Mouse (Mus musculus) limb, embryonic 15.5 days (tissue): ENCODE measurements at regions not wholly inside any gene's neighbourhood (a gene's known extent, or its start where the extent isn't known, plus 50 kb on each side); places are given as distances from the start of the nearest gene placed in this dataset.
A peak's percentile ranks its signal among the peaks of the same experiment; 100 is the strongest.

ENCODE experiments used
- ATAC-seq: fragments of 200-750 bp; cut with Nextera tagmentation; 2 replicates; pipeline ENCODE4 v1.8.0; 2017; ENCODE audit warnings: low read depth, moderate TSS enrichment; ENCODE audit not compliant: insufficient number of reproducible peaks, low FRiP score, low TSS enrichment
- H3K27ac ChIP-seq: fragments of 300-500 bp; sonication (generic); 2 replicates; pipeline ENCODE4 v1.5.1; 2015; ENCODE audit warnings: moderate library complexity, mild to moderate bottlenecking, inconsistent platforms
- H3K27me3 ChIP-seq: fragments of 300-500 bp; sonication (generic); 2 replicates; pipeline ENCODE4 v1.6.1; 2015; ENCODE audit warnings: inconsistent platforms
- H3K36me3 ChIP-seq: fragments of 300-500 bp; sonication (generic); 2 replicates; pipeline ENCODE4 v1.6.1; 2015; ENCODE audit warnings: inconsistent platforms
- H3K4me1 ChIP-seq: fragments of 300-500 bp; sonication (generic); 2 replicates; pipeline ENCODE4 v1.6.1; 2015; ENCODE audit warnings: inconsistent platforms
- H3K4me2 ChIP-seq: fragments of 300-500 bp; sonication (generic); 2 replicates; pipeline ENCODE4 v1.6.1; 2015; ENCODE audit warnings: mild to moderate bottlenecking, inconsistent platforms
- H3K4me3 ChIP-seq: fragments of 300-500 bp; sonication (generic); 2 replicates; pipeline ENCODE4 v1.5.1; 2015; ENCODE audit warnings: mild to moderate bottlenecking, inconsistent platforms
- H3K9ac ChIP-seq: fragments of 300-500 bp; sonication (generic); 2 replicates; pipeline ENCODE4 v1.6.1; 2015; ENCODE audit warnings: inconsistent platforms
- H3K9me3 ChIP-seq: fragments of 300-500 bp; sonication (generic); 2 replicates; pipeline ENCODE4 v1.6.1; 2016; ENCODE audit warnings: inconsistent platforms
- WGBS: fragments of 180-500 bp; shearing (Covaris S2); methylation state at CpG from one replicate; pipeline ENCODE4 v1.1.7; 2015; 5-methylcytosine and 5-hydroxymethylcytosine counted together

DNA sequence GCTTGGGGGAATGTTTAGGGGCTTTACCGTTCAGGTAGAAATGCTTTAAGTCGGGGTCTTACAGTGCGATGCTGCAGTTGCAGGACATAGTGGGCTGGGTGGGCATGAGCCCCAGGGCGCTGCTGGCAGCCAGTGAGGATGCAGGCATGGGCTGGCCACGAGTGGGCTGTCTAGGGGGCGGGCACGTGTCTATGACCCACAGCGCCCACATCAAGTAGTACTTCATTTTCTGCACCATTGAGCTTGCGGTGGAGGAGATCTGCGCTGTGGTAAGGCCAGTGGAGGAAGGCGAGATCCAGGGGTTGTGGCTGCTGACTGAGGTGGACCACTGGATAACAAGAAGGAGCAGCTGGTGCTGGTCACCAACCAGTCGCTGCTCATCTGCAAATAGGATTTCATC is 52.4 kb upstream of the Olfr291 start:
- no peaks in the 10 kb centered on the region for H3K9me3 ChIP-seq
- WGBS = 31% methylated on average over 12 of the region's 12 CpGs
- no peak overlapping the region for H3K4me2 ChIP-seq
- no peaks in the 10 kb centered on the region for H3K36me3 ChIP-seq
- no peak overlapping the region for H3K27ac ChIP-seq
- no peak overlapping the region for H3K4me3 ChIP-seq
- H3K9ac ChIP-seq = no peak overlapping the region
- ATAC-seq = no peak
- H3K27me3 ChIP-seq = peaks cover 9% of the 10 kb centered on the region; the same call in 1 of the 2 replicates
- no peaks in the 10 kb centered on the region for H3K4me1 ChIP-seq

DNA sequence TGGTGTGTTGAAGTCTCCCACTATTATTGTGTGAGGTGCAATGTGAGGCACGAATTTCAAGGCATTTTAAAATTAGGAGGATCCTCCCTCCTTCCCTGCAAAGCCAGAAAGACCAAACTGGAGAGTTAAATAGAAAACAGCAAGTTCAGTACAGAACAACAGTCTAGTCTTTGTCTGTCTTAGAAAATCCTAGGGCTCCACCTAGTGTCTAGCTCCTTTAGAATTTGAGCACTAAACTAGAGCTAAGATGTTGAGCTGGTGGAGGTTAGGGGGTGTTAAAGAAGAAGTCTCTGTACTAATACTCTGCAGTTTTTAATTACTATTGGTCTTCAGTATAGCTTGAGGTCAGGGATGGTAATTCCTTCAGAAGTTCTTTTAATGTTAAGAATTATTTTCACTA is 58.7 kb upstream of the Olfr291 start:
- Histone ChIP-seq H3K4me1 (no peaks in the 10 kb centered on the region), H3K4me3 (no peak overlapping the region), H3K4me2 (no peak overlapping the region), H3K9ac (no peak overlapping the region), H3K9me3 (no peaks in the 10 kb centered on the region), H3K27ac (no peak overlapping the region), H3K27me3 (no peaks in the 10 kb centered on the region), H3K36me3 (no peaks in the 10 kb centered on the region)
- ATAC-seq = no peak
- WGBS = 12% methylated on average over 1 of the region's 1 CpGs

DNA sequence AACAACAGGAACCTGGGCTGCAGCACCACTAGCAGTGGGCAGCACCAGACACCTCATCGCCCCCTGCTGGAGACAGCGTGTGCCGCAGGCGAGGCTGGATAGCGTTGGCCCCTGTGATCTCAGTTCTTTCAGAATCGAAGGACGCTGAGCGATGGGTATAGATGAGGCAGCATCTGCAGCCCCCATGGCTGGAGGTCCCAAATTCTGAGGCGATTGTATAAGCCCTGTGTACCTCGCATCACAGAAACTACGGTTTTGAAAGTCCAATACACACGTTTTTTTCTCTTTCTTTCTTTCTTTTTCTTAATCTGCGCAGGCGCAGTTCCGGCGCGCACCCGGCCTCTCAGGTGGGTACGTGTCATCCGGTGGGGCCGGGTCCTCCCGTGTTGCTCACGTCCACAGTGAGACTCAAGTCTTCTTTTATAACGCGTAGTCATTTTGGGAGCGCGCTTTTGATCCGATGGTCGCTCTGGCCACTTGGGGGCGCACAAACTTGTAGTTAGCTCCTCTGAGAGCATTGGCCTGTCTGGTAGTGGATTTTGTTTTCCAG is 74.0 kb upstream of the Olfr291 start:
- Histone ChIP-seq H3K27me3 (no peaks in the 10 kb centered on the region), H3K9ac (peak overlapping the region; percentile 29), H3K4me3 (peak overlapping the region; percentile 50), H3K4me1 (no peaks in the 10 kb centered on the region), H3K36me3 (no peaks in the 10 kb centered on the region), H3K27ac (no peak overlapping the region), H3K4me2 (peak overlapping the region; percentile 57), H3K9me3 (no peaks in the 10 kb centered on the region)
- under 1% methylated on average over 30 of the region's 30 CpGs for WGBS
- 0 out of 2 replicates have a peak, but pooled peaks have one; percentile 58 for ATAC-seq

DNA sequence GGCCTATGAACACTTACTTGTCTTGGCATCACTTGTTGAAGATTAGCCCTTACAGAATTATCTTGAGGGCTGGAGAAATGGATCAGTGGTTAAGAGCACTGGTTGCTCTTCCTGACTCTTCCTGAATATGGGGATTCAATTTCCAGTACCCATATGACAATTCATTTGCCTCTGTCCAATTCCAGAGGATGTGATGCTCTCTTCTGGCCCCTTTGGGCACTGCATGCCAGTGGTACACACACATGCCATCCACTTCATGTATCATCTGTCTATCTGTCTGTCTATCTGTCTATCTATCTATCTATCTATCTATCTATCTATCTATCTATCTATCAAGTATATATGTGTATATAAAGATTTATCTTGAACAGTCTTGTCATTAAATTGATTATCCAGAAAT is 75.7 kb upstream of the Olfr291 start:
- Histone ChIP-seq H3K4me3 (no peak overlapping the region), H3K4me2 (no peak overlapping the region), H3K9ac (no peak overlapping the region), H3K27me3 (no peaks in the 10 kb centered on the region), H3K36me3 (no peaks in the 10 kb centered on the region), H3K4me1 (no peaks in the 10 kb centered on the region), H3K9me3 (no peaks in the 10 kb centered on the region), H3K27ac (no peak overlapping the region)
- no peak for ATAC-seq

DNA sequence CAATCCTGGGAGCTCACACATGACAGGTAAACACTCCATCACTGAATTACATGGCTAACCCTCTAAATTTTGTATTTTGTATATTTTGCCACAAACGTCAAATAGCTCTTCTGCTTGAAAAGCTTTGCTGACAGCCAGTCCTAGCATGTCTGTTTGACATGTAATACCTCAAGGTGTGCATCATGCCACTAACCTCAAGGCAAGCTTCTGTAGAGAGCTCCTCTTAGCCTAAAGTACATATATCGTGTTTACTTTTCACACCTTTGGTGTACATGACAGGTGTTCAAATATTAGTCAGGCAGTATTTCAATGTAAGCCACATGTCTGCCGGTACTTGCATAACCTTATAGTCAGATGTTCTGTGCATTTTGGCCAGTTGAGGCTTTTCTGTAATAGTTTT is 66.5 kb upstream of the Zfand6 start:
- Histone ChIP-seq H3K9me3 (no peaks in the 10 kb centered on the region), H3K27me3 (no peaks in the 10 kb centered on the region), H3K27ac (no peak overlapping the region), H3K4me3 (no peak overlapping the region), H3K9ac (no peak overlapping the region), H3K4me2 (no peak overlapping the region), H3K36me3 (no peaks in the 10 kb centered on the region), H3K4me1 (no peaks in the 10 kb centered on the region)
- 73% methylated on average over 3 of the region's 3 CpGs for WGBS
- ATAC-seq = no peak

DNA sequence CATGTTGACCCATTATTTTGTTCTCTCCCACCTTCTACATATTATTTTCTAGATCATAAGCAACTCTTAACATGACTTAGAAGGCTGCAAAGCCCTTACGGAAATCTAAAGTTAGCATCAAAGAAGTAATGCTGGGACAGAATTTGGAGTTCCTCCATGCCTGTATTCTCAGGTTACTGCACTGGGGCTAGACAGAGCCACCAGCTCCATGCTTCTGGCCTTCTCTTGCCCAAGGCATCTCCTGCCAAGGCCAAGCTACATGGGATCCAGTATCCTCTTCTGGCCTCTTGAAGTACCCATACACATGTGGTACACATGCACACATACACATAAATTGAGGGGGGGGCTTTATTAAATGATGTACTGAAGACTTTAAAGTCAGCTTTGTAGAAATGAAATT is 63.6 kb upstream of the Zfand6 start:
- peaks cover 6% of the 10 kb centered on the region; the same call in 1 of the 2 replicates for H3K4me1 ChIP-seq
- H3K4me3 ChIP-seq = no peak overlapping the region
- no peak overlapping the region for H3K27ac ChIP-seq
- H3K9ac ChIP-seq = no peak overlapping the region
- ATAC-seq = no peak
- H3K27me3 ChIP-seq = no peaks in the 10 kb centered on the region
- H3K9me3 ChIP-seq = no peaks in the 10 kb centered on the region
- WGBS = 82% methylated on average over 1 of the region's 1 CpGs
- H3K4me2 ChIP-seq = no peak overlapping the region
- H3K36me3 ChIP-seq = no peaks in the 10 kb centered on the region

DNA sequence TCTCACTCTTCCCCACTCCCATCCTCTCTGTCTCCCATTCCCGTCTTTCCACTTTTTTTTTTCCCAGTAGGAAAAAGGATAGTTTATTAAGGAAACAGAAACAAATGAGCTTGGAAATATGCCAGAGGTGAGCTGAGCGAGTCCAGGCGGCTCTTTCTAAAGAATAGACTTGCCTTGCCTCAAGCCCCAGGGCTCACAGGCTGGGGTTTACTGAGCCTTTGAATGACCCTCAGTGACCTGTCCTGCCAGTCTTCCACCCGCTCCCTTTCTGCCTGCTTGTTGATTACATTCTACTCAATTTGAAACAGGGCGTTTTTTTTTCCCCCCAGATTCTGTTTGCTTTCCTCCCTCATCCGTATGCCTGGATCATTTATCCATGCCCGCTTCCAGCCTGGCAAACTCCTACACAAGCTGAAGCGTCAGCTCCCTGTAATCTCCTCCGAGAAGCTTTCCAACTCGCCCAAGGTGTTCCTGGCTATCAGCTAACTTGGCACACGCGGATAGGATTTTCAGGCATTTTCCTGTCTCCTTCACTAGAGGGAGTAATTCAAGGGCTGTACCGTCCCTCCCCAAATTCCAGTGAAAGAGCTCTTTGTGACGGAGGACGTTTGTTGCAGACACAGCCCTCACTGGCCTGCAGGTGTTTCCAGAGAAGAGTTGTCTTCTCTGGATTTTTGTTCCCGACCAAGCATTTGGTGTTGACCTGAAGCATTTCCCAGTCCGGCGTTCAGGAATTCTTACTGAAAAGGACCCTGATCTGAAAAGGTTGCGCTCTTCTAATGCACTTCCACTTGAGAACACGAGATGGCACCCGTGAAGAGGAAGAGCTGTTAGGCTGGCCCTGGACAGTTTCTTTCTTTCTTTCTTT is 59.9 kb upstream of the Zfand6 start:
- Histone ChIP-seq H3K9ac (no peak overlapping the region), H3K36me3 (no peaks in the 10 kb centered on the region), H3K9me3 (no peaks in the 10 kb centered on the region), H3K27ac (no peak overlapping the region), H3K4me1 (peaks cover 6% of the 10 kb centered on the region; the same call in 1 of the 2 replicates), H3K4me3 (peak overlapping the region; percentile 43), H3K4me2 (peak overlapping the region; percentile 65), H3K27me3 (no peaks in the 10 kb centered on the region)
- 4% methylated on average over 21 of the region's 21 CpGs for WGBS
- ATAC-seq = no peak

DNA sequence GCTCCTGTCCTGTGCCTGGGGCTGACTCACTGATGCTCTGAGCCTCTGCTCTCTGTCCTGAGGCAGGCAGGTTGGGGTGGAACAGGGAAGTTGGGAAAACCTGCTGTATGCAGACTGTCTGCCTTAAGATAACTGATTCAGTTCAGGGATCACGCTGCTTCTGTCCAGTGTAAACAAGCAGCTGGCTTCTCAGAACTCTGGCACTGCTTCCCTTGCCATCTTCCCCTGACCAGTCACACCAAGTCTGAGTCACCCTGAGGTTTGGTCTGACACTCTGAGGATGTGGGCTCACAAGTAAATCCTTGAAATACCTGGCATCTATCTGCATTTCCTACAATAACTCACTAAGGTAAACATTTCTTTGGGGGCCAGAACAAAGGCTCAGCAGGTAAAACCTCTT is 58.1 kb upstream of the Zfand6 start:
- Histone ChIP-seq H3K27ac (no peak overlapping the region), H3K4me3 (no peak overlapping the region), H3K9me3 (no peaks in the 10 kb centered on the region), H3K9ac (no peak overlapping the region), H3K36me3 (no peaks in the 10 kb centered on the region), H3K4me2 (no peak overlapping the region), H3K27me3 (no peaks in the 10 kb centered on the region), H3K4me1 (peaks cover 6% of the 10 kb centered on the region; the same call in 1 of the 2 replicates)
- 58% methylated on average over 1 of the region's 1 CpGs for WGBS
- no peak for ATAC-seq

DNA sequence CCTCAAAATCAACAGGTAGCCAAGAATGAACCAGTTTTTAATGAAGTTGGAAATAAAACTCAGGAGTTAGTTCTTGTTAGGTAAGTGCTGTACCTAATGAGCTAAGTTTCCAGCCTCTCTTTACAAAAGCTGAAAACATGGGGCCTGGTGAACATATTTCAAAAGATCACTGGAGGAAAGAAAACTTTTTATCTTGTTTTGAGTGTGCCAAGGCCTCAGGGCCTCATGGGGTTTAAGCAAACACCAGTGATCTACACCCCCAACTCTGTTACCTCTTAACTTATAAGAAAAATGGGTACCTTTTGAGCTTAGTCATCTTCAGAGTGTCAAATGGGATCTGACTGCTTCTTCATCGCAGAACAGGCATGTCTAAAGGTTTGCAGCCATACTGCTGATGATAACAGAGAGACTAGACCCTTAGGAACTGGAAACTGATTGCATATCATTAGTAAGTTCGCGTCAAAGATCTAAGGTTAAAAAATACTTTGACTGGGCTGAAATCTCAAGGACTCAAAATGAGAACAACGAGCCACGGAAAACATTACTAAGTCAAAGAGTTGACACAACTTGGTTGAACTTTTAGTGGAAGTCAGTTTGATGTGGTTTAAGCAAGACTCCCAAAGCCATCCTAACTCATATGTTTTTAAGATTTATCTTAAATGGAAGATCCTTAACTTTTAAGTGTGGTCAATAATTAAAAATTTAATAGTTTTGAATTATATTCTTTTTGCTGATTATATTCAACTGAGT is 54.7 kb upstream of the Zfand6 start:
- WGBS = 92% methylated on average over 5 of the region's 5 CpGs
- Histone ChIP-seq H3K4me3 (no peak overlapping the region), H3K36me3 (no peaks in the 10 kb centered on the region), H3K4me2 (no peak overlapping the region), H3K27ac (no peak overlapping the region), H3K9me3 (no peaks in the 10 kb centered on the region), H3K27me3 (no peaks in the 10 kb centered on the region), H3K4me1 (peaks cover 4% of the 10 kb centered on the region; the same call in 1 of the 2 replicates), H3K9ac (no peak overlapping the region)
- no peak for ATAC-seq

DNA sequence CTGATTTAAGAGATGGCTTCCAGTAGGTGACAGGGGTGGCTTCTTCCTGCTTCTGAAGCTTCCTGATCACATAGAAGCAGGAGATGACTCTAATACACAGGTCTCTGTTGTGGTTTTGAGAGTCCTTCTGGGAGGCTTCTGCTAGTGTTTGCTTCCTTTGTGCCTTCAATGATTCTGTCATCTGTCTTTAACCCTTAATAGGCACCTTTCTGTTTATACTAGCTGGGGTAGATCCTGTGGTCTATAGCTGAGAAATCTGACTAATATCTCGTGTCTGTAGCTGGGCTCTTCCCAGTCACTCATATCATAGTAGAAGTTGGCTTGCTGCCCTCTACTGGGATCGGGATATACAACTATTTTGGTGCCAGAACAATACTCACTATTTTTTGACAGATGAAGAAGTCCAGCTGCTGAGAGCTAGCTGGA is 50.2 kb upstream of the Zfand6 start:
- WGBS = 22% methylated on average over 2 of the region's 2 CpGs
- ATAC-seq = no peak
- H3K27me3 ChIP-seq = no peaks in the 10 kb centered on the region
- H3K9ac ChIP-seq = no peak overlapping the region
- H3K4me2 ChIP-seq = no peak overlapping the region
- H3K4me1 ChIP-seq = no peaks in the 10 kb centered on the region
- H3K4me3 ChIP-seq = no peak overlapping the region
- H3K9me3 ChIP-seq = no peaks in the 10 kb centered on the region
- no peaks in the 10 kb centered on the region for H3K36me3 ChIP-seq
- H3K27ac ChIP-seq = no peak overlapping the region
